Mouse (Mus musculus) CH12.LX (cell line): ENCODE measurements around the gene Ccdc146.

Experiments
- CTCF ChIP-seq, 2 experiments: IDR thresholded peaks in 1 of 2; conservative IDR thresholded peaks in 1 of 2; 2 replicates each; pipeline ENCODE4 v1.5.1; 2011 to 2012; ENCODE audit warnings: low read depth in 2 of 2, low read length in 2 of 2, improper control_type of control experiment in 1 of 2, inconsistent platforms in 1 of 2, mild to moderate bottlenecking in 1 of 2, moderate library complexity in 1 of 2
- ELF1 ChIP-seq: IDR thresholded peaks from 2 replicates; pipeline ENCODE4 v1.6.1; 2014; ENCODE audit warnings: low read depth, mild to moderate bottlenecking, inconsistent platforms, low read length, improper control_type of control experiment
- ETS1 ChIP-seq: conservative IDR thresholded peaks from 2 replicates; pipeline ENCODE4 v1.6.1; 2012; ENCODE audit warnings: low read depth, mild to moderate bottlenecking, inconsistent platforms, low read length, improper control_type of control experiment, moderate library complexity
- GABPA ChIP-seq: IDR thresholded peaks from 2 replicates; pipeline ENCODE4 v1.6.1; 2012; ENCODE audit warnings: low read depth, low read length, improper control_type of control experiment, inconsistent platforms; ENCODE audit not compliant: insufficient replicate concordance
- NELFE ChIP-seq: IDR thresholded peaks from 2 replicates; pipeline ENCODE4 v1.6.1; 2011; ENCODE audit warnings: low read depth, low read length, improper control_type of control experiment
- POLR2A ChIP-seq: IDR thresholded peaks from 2 replicates; pipeline ENCODE4 v1.6.1; 2011; ENCODE audit warnings: low read depth, mild to moderate bottlenecking, improper control_type of control experiment, low read length
- POLR2AphosphoS2 ChIP-seq: IDR thresholded peaks from 2 replicates; pipeline ENCODE4 v1.6.1; 2011; ENCODE audit warnings: low read depth, low read length, improper control_type of control experiment
- SMC3 ChIP-seq: IDR thresholded peaks from 2 replicates; pipeline ENCODE4 v1.6.1; 2011; ENCODE audit warnings: low read depth, low read length, improper control_type of control experiment
- USF2 ChIP-seq: conservative IDR thresholded peaks from 2 replicates; pipeline ENCODE4 v1.6.1; 2011; ENCODE audit warnings: low read depth, low read length, improper control_type of control experiment

DNA sequence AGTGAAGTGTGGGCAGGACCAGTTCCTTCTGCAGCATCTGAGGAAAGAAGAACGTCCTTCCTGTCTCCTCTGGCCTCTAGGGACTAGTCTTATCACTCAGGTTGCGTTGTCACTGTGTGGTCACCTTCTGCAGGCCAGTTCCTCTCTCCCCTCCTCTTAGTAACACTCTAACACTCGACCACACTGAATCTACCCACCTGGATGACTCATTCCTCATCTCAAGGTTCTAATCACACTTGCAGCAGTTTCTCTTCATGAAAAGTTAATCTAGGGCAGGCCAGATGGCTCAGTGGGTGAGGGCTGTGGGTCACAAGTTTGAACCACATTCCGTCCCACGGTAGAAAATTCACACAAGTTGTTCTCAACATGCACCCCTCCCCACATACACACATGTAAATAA, 175.6 kb downstream of the Ccdc146 start:
- TF ChIP-seq ELF1 = no peak
- TF ChIP-seq POLR2A = no peak
- TF ChIP-seq POLR2AphosphoS2 = no peak
- no peak for TF ChIP-seq SMC3
- TF ChIP-seq USF2 = no peak
- TF ChIP-seq ETS1 = no peak
- TF ChIP-seq GABPA = no peak
- no peak for TF ChIP-seq CTCF (conservative IDR thresholded peaks at IDR 0.05 in 1 of 2, IDR thresholded peaks at IDR 0.05 in 1 of 2; ENCODE audit: low read depth in 2 of 2, low read length in 2 of 2)
- TF ChIP-seq NELFE = no peak
